Mouse (Mus musculus): Measurements from ENCODE around the gene Sulf2. TPM values are rescaled to one million over a fixed set of nuclear protein-coding genes. Genes with fewer than 3 reads are reported as not detected.

Sulf2 gene
- polyA plus RNA-seq (2012; fragmentation: generic; extraction: Trizol) = 25.8 TPM
- long read RNA-seq, experiment 1, full-length matches to known transcripts = 5 of 13 reads
- long read RNA-seq, experiment 1, partial matches to known transcripts = 4 of 13 reads
- long read RNA-seq, experiment 1, other reads (novel, unspliced or antisense) = 4 of 13 reads
- long read RNA-seq, experiment 2, full-length matches to known transcripts = 1 of 5 reads
- long read RNA-seq, experiment 2, partial matches to known transcripts = 3 of 5 reads
- long read RNA-seq, experiment 2, other reads (novel, unspliced or antisense) = 1 of 5 reads

DNA sequence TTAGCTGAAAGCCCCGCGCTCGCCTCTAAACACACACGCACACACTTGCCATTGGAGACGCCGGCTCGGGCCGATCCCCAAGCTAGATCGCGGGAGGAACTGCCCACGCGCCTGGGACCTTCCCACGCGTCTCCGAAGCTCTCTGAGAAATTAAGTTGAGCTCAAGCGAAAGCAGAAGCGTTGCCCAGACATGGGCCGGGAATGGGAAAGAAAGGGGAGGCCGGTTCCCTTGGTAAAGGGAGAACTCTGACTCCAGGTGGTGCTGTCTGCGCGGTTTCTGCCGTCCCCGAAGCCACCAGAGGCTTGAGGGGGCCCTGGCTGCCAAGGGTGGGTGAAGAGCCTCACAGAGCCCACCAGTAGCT is at the start of gene Sulf2:
Gene Sulf2 (minus strand): TSS at position 210 of the 362 bp plus-strand sequence.
- H3K27me3 ChIP-seq (ENCODE audit: control insufficient read depth, insufficient read depth, insufficient read length) = no peaks in the 10 kb centered on the region
- H3K4me3 ChIP-seq (ENCODE audit: insufficient read depth, poor library complexity, severe bottlenecking) = peak within 1 kb of the TSS; percentile 41
- H3K36me3 ChIP-seq (ENCODE audit: control insufficient read depth, insufficient read depth) = no peaks in the 10 kb centered on the region
- peak within 1 kb of the TSS; percentile 87 for H3ac ChIP-seq (ENCODE audit: control insufficient read depth, insufficient read length, low read depth)
- peaks cover 5% of the 10 kb centered on the region for H3K79me3 ChIP-seq (ENCODE audit: low read depth)
- peaks cover 23% of the 10 kb centered on the region for H3K79me2 ChIP-seq (ENCODE audit: control insufficient read depth, insufficient read depth)
- no peak for TF ChIP-seq FOSL1 (IDR thresholded peaks at IDR 0.05; ENCODE audit: insufficient read depth, low read length, poor library complexity, severe bottlenecking)
- TF ChIP-seq CTCF (IDR thresholded peaks at IDR 0.05; ENCODE audit: control insufficient read depth, insufficient read depth, insufficient read length) = peak; percentile 82

- no peak overlapping the region for H3K4me3 ChIP-seq (ENCODE audit: insufficient read depth, poor library complexity, severe bottlenecking)
- H3K36me3 ChIP-seq (ENCODE audit: control insufficient read depth, insufficient read depth) = no peaks in the 10 kb centered on the region
- no peaks in the 10 kb centered on the region for H3K79me2 ChIP-seq (ENCODE audit: control insufficient read depth, insufficient read depth)
- no peak overlapping the region for H3ac ChIP-seq (ENCODE audit: control insufficient read depth, insufficient read length, low read depth)
- TF ChIP-seq CTCF (IDR thresholded peaks at IDR 0.05; ENCODE audit: control insufficient read depth, insufficient read depth, insufficient read length) (no peak), CEBPB (IDR thresholded peaks at IDR 0.05; ENCODE audit: low read depth) (no peak), MAX (IDR thresholded peaks at IDR 0.05) (no peak), FOSL1 (IDR thresholded peaks at IDR 0.05; ENCODE audit: insufficient read depth, low read length, poor library complexity, severe bottlenecking) (no peak), USF1 (IDR thresholded peaks at IDR 0.05; ENCODE audit: low read depth) (no peak), MYOD1 (IDR thresholded peaks at IDR 0.05; ENCODE audit: control insufficient read depth, insufficient read length, low read depth) (no peak), MYOG (IDR thresholded peaks at IDR 0.05; ENCODE audit: control insufficient read depth, extremely low read depth, insufficient read length) (no peak)
- H3K79me3 ChIP-seq (ENCODE audit: low read depth) = no peaks in the 10 kb centered on the region
- H3K27me3 ChIP-seq (ENCODE audit: control insufficient read depth, insufficient read depth, insufficient read length) = peaks cover 3% of the 10 kb centered on the region
Observed at GRCm38 (mm10) chr2:166204174-166204573, 48.7 kb upstream of the Sulf2 start.

- Histone ChIP-seq H3K36me3 (ENCODE audit: control insufficient read depth, insufficient read depth) (no peaks in the 10 kb centered on the region), H3ac (ENCODE audit: control insufficient read depth, insufficient read length, low read depth) (no peak overlapping the region), H3K27me3 (ENCODE audit: control insufficient read depth, insufficient read depth, insufficient read length) (peaks cover 3% of the 10 kb centered on the region), H3K4me3 (ENCODE audit: insufficient read depth, poor library complexity, severe bottlenecking) (no peak overlapping the region), H3K79me2 (ENCODE audit: control insufficient read depth, insufficient read depth) (no peaks in the 10 kb centered on the region), H3K79me3 (ENCODE audit: low read depth) (no peaks in the 10 kb centered on the region)
- no peak for TF ChIP-seq MAX (IDR thresholded peaks at IDR 0.05)
- no peak for TF ChIP-seq MYOD1 (IDR thresholded peaks at IDR 0.05; ENCODE audit: control insufficient read depth, insufficient read length, low read depth)
- TF ChIP-seq FOSL1 (IDR thresholded peaks at IDR 0.05; ENCODE audit: insufficient read depth, low read length, poor library complexity, severe bottlenecking) = no peak
- TF ChIP-seq USF1 (IDR thresholded peaks at IDR 0.05; ENCODE audit: low read depth) = no peak
- no peak for TF ChIP-seq CEBPB (IDR thresholded peaks at IDR 0.05; ENCODE audit: low read depth)
- TF ChIP-seq CTCF (IDR thresholded peaks at IDR 0.05; ENCODE audit: control insufficient read depth, insufficient read depth, insufficient read length) = no peak
- no peak for TF ChIP-seq MYOG (IDR thresholded peaks at IDR 0.05; ENCODE audit: control insufficient read depth, extremely low read depth, insufficient read length)
Observed at GRCm38 (mm10) chr2:166203647-166204046, 48.2 kb upstream of the Sulf2 start.

DNA sequence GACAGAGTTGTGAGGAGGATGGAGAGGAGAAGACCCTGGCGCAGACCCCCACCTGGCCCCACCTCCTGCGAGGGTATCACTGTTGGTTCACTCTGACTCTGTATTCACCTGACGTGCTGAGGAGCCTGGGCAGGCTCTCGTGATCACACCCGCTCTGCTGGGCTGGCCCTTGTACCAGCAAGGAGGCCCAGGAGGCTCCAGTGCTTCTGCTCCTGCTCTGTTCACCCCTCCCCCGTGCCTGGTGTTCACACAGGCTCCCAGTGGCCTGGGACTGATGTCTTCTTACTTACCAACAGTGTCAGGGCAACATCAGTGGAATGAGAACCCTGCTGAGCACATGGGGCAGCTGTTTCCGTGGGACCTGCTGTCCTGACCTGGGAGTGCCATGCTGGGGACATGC is 42.5 kb upstream of the Sulf2 start:
- Histone ChIP-seq H3ac (ENCODE audit: control insufficient read depth, insufficient read length, low read depth) (no peak overlapping the region), H3K36me3 (ENCODE audit: control insufficient read depth, insufficient read depth) (no peaks in the 10 kb centered on the region), H3K79me3 (ENCODE audit: low read depth) (no peaks in the 10 kb centered on the region), H3K27me3 (ENCODE audit: control insufficient read depth, insufficient read depth, insufficient read length) (peaks cover 8% of the 10 kb centered on the region), H3K79me2 (ENCODE audit: control insufficient read depth, insufficient read depth) (no peaks in the 10 kb centered on the region), H3K4me3 (ENCODE audit: insufficient read depth, poor library complexity, severe bottlenecking) (no peak overlapping the region)
- no peak for TF ChIP-seq MYOD1 (IDR thresholded peaks at IDR 0.05; ENCODE audit: control insufficient read depth, insufficient read length, low read depth)
- no peak for TF ChIP-seq FOSL1 (IDR thresholded peaks at IDR 0.05; ENCODE audit: insufficient read depth, low read length, poor library complexity, severe bottlenecking)
- TF ChIP-seq CEBPB (IDR thresholded peaks at IDR 0.05; ENCODE audit: low read depth) = no peak
- TF ChIP-seq CTCF (IDR thresholded peaks at IDR 0.05; ENCODE audit: control insufficient read depth, insufficient read depth, insufficient read length) = no peak
- no peak for TF ChIP-seq MYOG (IDR thresholded peaks at IDR 0.05; ENCODE audit: control insufficient read depth, extremely low read depth, insufficient read length)
- TF ChIP-seq MAX (IDR thresholded peaks at IDR 0.05) = no peak
- no peak for TF ChIP-seq USF1 (IDR thresholded peaks at IDR 0.05; ENCODE audit: low read depth)

DNA sequence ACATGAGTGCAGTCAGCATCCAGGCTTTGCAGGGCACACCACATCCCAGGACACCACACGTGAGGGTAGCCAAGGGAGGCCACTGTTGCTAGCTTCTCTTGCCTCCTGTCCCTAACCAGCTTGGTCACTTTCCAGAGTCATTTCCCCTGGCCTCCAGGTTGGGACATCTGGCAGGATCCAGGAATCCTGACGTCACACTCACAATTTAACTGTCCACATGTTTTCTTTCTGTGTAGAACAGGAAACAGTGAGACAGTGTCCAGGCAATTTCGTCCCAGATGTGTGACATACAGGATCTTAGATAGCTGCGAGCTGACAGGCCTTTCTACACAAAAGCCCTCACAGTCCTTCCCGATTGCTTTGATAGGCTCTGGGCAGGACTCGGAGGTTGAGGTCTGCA is 41.6 kb upstream of the Sulf2 start:
- Histone ChIP-seq H3K79me3 (ENCODE audit: low read depth) (no peaks in the 10 kb centered on the region), H3K79me2 (ENCODE audit: control insufficient read depth, insufficient read depth) (no peaks in the 10 kb centered on the region), H3ac (ENCODE audit: control insufficient read depth, insufficient read length, low read depth) (no peak overlapping the region), H3K4me3 (ENCODE audit: insufficient read depth, poor library complexity, severe bottlenecking) (no peak overlapping the region), H3K36me3 (ENCODE audit: control insufficient read depth, insufficient read depth) (no peaks in the 10 kb centered on the region), H3K27me3 (ENCODE audit: control insufficient read depth, insufficient read depth, insufficient read length) (peaks cover 8% of the 10 kb centered on the region)
- no peak for TF ChIP-seq USF1 (IDR thresholded peaks at IDR 0.05; ENCODE audit: low read depth)
- TF ChIP-seq FOSL1 (IDR thresholded peaks at IDR 0.05; ENCODE audit: insufficient read depth, low read length, poor library complexity, severe bottlenecking) = no peak
- TF ChIP-seq MAX (IDR thresholded peaks at IDR 0.05) = no peak
- no peak for TF ChIP-seq MYOD1 (IDR thresholded peaks at IDR 0.05; ENCODE audit: control insufficient read depth, insufficient read length, low read depth)
- no peak for TF ChIP-seq CTCF (IDR thresholded peaks at IDR 0.05; ENCODE audit: control insufficient read depth, insufficient read depth, insufficient read length)
- no peak for TF ChIP-seq CEBPB (IDR thresholded peaks at IDR 0.05; ENCODE audit: low read depth)
- no peak for TF ChIP-seq MYOG (IDR thresholded peaks at IDR 0.05; ENCODE audit: control insufficient read depth, extremely low read depth, insufficient read length)

Data from C2C12 (cell line).